Mouse (Mus musculus) kidney, adult 2 months (tissue): ENCODE measurements around the gene Eno2.

Experiments
- CTCF ChIP-seq: fragments of 200-500 bp; conservative IDR thresholded peaks from 2 replicates; pipeline ENCODE4 v1.5.1; 2011; ENCODE audit warnings: low read depth, mild to moderate bottlenecking, control low read depth, low read length, moderate library complexity, mixed read lengths; ENCODE audit not compliant: insufficient read depth, insufficient read length
- POLR2A ChIP-seq: fragments of 200-500 bp; IDR thresholded peaks from one replicate; pipeline ENCODE4 v1.6.1; 2011; ENCODE audit warnings: low read depth, low read length, control low read depth

- no peak for TF ChIP-seq CTCF
- TF ChIP-seq POLR2A = no peak
These were observed at the start of gene Eno2 for GRCm38 (mm10) chr6:124769101-124769765.
